Mouse (Mus musculus) limb, embryonic 13.5 days (tissue): ENCODE results near the gene Isca2. TPM values are rescaled to one million over a fixed set of nuclear protein-coding genes. Genes with fewer than 3 reads are reported as not detected.

ENCODE experiments used
- ATAC-seq: fragments of 200-750 bp; cut with Nextera tagmentation; 2 replicates; pipeline ENCODE4 v1.8.0; 2017; ENCODE audit warnings: low read depth, moderate number of reproducible peaks, moderate TSS enrichment; ENCODE audit not compliant: low FRiP score
- H3K27ac ChIP-seq: fragments of 300-500 bp; sonication (generic); 2 replicates; pipeline ENCODE4 v1.5.1; 2015; ENCODE audit warnings: inconsistent platforms, mild to moderate bottlenecking, moderate library complexity
- H3K27me3 ChIP-seq: fragments of 300-500 bp; sonication (generic); 2 replicates; pipeline ENCODE4 v1.6.1; 2015; ENCODE audit warnings: mild to moderate bottlenecking, inconsistent platforms
- H3K36me3 ChIP-seq: fragments of 300-500 bp; sonication (generic); 2 replicates; pipeline ENCODE4 v1.6.1; 2015; ENCODE audit warnings: inconsistent platforms, mild to moderate bottlenecking, moderate library complexity
- H3K4me1 ChIP-seq: fragments of 300-500 bp; sonication (generic); 2 replicates; pipeline ENCODE4 v1.6.1; 2015; ENCODE audit warnings: inconsistent platforms
- H3K4me2 ChIP-seq: fragments of 300-500 bp; sonication (generic); replicated peaks from 2 replicates; pipeline ENCODE4 v1.6.1; 2015; ENCODE audit warnings: inconsistent platforms, mild to moderate bottlenecking, moderate library complexity
- H3K4me3 ChIP-seq: fragments of 300-500 bp; sonication (generic); 2 replicates; pipeline ENCODE4 v1.5.1; 2015; ENCODE audit warnings: moderate library complexity, mild to moderate bottlenecking, inconsistent platforms
- H3K9ac ChIP-seq: fragments of 300-500 bp; sonication (generic); 2 replicates; pipeline ENCODE4 v1.6.1; 2015; ENCODE audit warnings: mild to moderate bottlenecking, inconsistent platforms
- H3K9me3 ChIP-seq: fragments of 300-500 bp; sonication (generic); 2 replicates; pipeline ENCODE4 v1.6.1; 2016; ENCODE audit warnings: inconsistent platforms
- WGBS: fragments of 180-500 bp; shearing (Covaris S2); methylation state at CpG from one replicate; pipeline ENCODE4 v1.1.7; 2015; 5-methylcytosine and 5-hydroxymethylcytosine counted together
- polyA plus RNA-seq: library from polyadenylated mRNA; unstranded; fragments of >200 nt; fragmentation: Nextera tagmentation; extraction: Ambion mirVana; gene quantifications from 2 replicates; pipeline ENCODE4 v1.2.1, GENCODE M21; 2015

Gene Isca2
- 152 and 153 TPM in 2 replicates for polyA plus RNA-seq

DNA sequence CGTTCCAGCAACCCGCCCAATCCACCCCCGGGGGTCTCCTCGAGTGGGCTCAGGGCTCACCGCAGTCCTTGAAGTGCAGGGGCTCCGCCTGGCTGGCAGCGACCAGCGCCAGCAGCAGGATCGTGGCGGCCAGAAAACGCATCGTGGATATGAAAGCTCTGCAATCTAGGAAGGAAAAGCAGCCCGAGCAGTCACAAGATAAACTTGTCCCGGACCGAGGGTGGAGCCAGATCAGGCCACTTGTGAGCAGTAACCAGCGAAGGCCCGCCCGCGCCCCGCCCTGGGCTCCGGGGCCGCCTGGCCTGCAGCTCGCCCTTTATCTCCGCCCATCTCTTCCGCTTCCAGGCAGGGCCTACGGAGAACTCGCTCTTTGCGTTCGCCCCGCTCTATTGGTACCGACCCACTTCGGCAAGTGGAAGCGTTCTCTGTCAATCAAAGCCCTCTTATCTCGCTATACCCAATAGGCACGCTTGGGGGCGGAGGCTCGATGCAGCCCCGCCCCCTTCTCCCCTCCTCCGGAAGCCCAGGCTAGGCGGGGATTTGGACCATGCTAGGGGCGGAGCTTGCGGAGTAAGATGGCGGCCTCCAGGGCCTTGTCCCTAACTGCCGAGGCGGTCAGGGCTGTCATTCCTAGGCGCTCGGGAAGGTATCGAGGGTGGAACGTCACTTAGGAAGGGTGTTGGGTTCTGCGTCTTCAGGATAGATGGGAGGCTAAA, at the start of gene Isca2, which contains the start of gene Npc2:
Gene Isca2 (plus strand): TSS at position 526 of the 716 bp plus-strand sequence.
Gene Npc2 (minus strand): TSS at position 427 of the 716 bp plus-strand sequence.
- Histone ChIP-seq H3K4me2 (peak within 1 kb of the TSS; percentile 87), H3K4me1 (peaks cover 30% of the 10 kb centered on the region), H3K4me3 (peak within 1 kb of the TSS; percentile 80), H3K36me3 (peaks cover 17% of the 10 kb centered on the region), H3K9me3 (no peaks in the 10 kb centered on the region), H3K27me3 (no peaks in the 10 kb centered on the region), H3K27ac (peak within 1 kb of the TSS; percentile 94), H3K9ac (peak within 1 kb of the TSS; percentile 84)
- peak; percentile 99 for ATAC-seq
- under 1% methylated on average over 50 of the region's 50 CpGs for WGBS

GRCm38 (mm10) chr12:84726391-84726790, 46.7 kb upstream of the Isca2 start:
- Histone ChIP-seq H3K4me3 (no peak overlapping the region), H3K4me1 (no peaks in the 10 kb centered on the region), H3K4me2 (no peak overlapping the region), H3K9me3 (no peaks in the 10 kb centered on the region), H3K27me3 (no peaks in the 10 kb centered on the region), H3K27ac (no peak overlapping the region), H3K9ac (no peak overlapping the region), H3K36me3 (no peaks in the 10 kb centered on the region)
- WGBS, result 83% methylated on average over 4 of the region's 4 CpGs
- no peak for ATAC-seq

GRCm38 (mm10) chr12:84726986-84727385, 46.1 kb upstream of the Isca2 start:
- H3K27me3 ChIP-seq, result no peaks in the 10 kb centered on the region
- no peaks in the 10 kb centered on the region for H3K9me3 ChIP-seq
- 47% methylated on average over 4 of the region's 4 CpGs for WGBS
- H3K9ac ChIP-seq, result no peak overlapping the region
- H3K36me3 ChIP-seq, result no peaks in the 10 kb centered on the region
- no peak overlapping the region for H3K4me2 ChIP-seq
- no peaks in the 10 kb centered on the region for H3K4me1 ChIP-seq
- ATAC-seq, result no peak
- H3K27ac ChIP-seq, result no peak overlapping the region
- H3K4me3 ChIP-seq, result no peak overlapping the region

GRCm38 (mm10) chr12:84727434-84727833, 45.6 kb upstream of the Isca2 start:
- Histone ChIP-seq H3K9me3 (no peaks in the 10 kb centered on the region), H3K4me2 (no peak overlapping the region), H3K36me3 (no peaks in the 10 kb centered on the region), H3K4me1 (no peaks in the 10 kb centered on the region), H3K27ac (no peak overlapping the region), H3K4me3 (no peak overlapping the region), H3K27me3 (no peaks in the 10 kb centered on the region), H3K9ac (no peak overlapping the region)
- 55% methylated on average over 5 of the region's 5 CpGs for WGBS
- ATAC-seq, result no peak

DNA sequence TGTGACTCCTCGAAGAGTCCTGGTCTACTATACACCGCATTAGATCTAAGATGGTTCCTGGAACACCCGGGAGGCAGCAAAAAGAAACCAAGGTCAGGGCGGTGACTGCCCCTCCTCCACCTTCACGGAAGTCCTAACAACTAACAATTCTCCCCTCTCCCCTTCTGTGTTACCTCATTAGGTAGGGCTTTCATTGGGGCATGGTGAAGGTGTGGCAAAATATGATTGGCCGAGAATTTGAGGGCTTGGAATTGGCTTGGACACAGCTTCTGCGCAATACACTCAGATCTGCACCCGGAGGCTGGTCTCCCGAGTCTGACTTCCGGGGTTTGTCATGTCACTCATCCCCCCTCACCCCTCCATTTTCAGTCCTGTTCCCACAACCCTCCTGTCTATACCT, 44.6 kb upstream of the Isca2 start:
- Histone ChIP-seq H3K27ac (no peak overlapping the region), H3K9me3 (no peaks in the 10 kb centered on the region), H3K4me3 (no peak overlapping the region), H3K9ac (no peak overlapping the region), H3K4me1 (no peaks in the 10 kb centered on the region), H3K36me3 (no peaks in the 10 kb centered on the region), H3K27me3 (0 out of 2 replicates have a peak, but pooled peaks cover 4% of the 10 kb centered on the region), H3K4me2 (no peak overlapping the region)
- no peak for ATAC-seq
- WGBS, result 91% methylated on average over 10 of the region's 10 CpGs

- H3K9me3 ChIP-seq, result no peaks in the 10 kb centered on the region
- H3K27me3 ChIP-seq, result 0 out of 2 replicates have a peak, but pooled peaks cover 4% of the 10 kb centered on the region
- no peaks in the 10 kb centered on the region for H3K4me1 ChIP-seq
- WGBS, result 72% methylated on average over 13 of the region's 13 CpGs
- no peaks in the 10 kb centered on the region for H3K36me3 ChIP-seq
- no peak for ATAC-seq
- no peak overlapping the region for H3K27ac ChIP-seq
- H3K4me3 ChIP-seq, result no peak overlapping the region
- no peak overlapping the region; the same call in 1 of the 2 replicates for H3K9ac ChIP-seq
- no peak overlapping the region for H3K4me2 ChIP-seq
These were observed 39.7 kb upstream of the Isca2 start for GRCm38 (mm10) chr12:84733366-84733765.

- Histone ChIP-seq H3K27me3 (0 out of 2 replicates have a peak, but pooled peaks cover 3% of the 10 kb centered on the region), H3K4me2 (no peak overlapping the region), H3K9ac (no peak overlapping the region), H3K27ac (no peak overlapping the region), H3K4me3 (no peak overlapping the region), H3K4me1 (no peaks in the 10 kb centered on the region), H3K9me3 (no peaks in the 10 kb centered on the region), H3K36me3 (no peaks in the 10 kb centered on the region)
- 84% methylated on average over 10 of the region's 10 CpGs for WGBS
- ATAC-seq, result no peak
These were observed 29.6 kb upstream of the Isca2 start for GRCm38 (mm10) chr12:84743496-84743895.

GRCm38 (mm10) chr12:84745700-84746099, 27.4 kb upstream of the Isca2 start:
- 69% methylated on average over 4 of the region's 4 CpGs for WGBS
- no peaks in the 10 kb centered on the region for H3K4me1 ChIP-seq
- H3K4me3 ChIP-seq, result no peak overlapping the region
- no peak overlapping the region for H3K9ac ChIP-seq
- H3K9me3 ChIP-seq, result no peaks in the 10 kb centered on the region
- 0 out of 2 replicates have a peak, but pooled peaks cover 3% of the 10 kb centered on the region for H3K27me3 ChIP-seq
- H3K4me2 ChIP-seq, result no peak overlapping the region
- H3K36me3 ChIP-seq, result no peaks in the 10 kb centered on the region
- no peak overlapping the region for H3K27ac ChIP-seq
- ATAC-seq, result no peak

- WGBS, result 70% methylated on average over 3 of the region's 3 CpGs
- no peaks in the 10 kb centered on the region for H3K9me3 ChIP-seq
- ATAC-seq, result no peak
These were observed 24.9 kb upstream of the Isca2 start for GRCm38 (mm10) chr12:84748134-84748533.

GRCm38 (mm10) chr12:84750661-84751060, 22.4 kb upstream of the Isca2 start:
- H3K27ac ChIP-seq, result no peak overlapping the region
- H3K36me3 ChIP-seq, result peaks cover 1% of the 10 kb centered on the region
- H3K4me1 ChIP-seq, result peaks cover 11% of the 10 kb centered on the region; the same call in 1 of the 2 replicates
- no peaks in the 10 kb centered on the region for H3K9me3 ChIP-seq
- ATAC-seq, result no peak
- no peak overlapping the region for H3K9ac ChIP-seq
- no peak overlapping the region for H3K4me2 ChIP-seq
- H3K4me3 ChIP-seq, result no peak overlapping the region
- H3K27me3 ChIP-seq, result 0 out of 2 replicates have a peak, but pooled peaks cover 3% of the 10 kb centered on the region
- 48% methylated on average over 14 of the region's 14 CpGs for WGBS

More at GRCm38 (mm10) chr12:84748134-84748533, 24.9 kb upstream of the Isca2 start:
- Histone ChIP-seq H3K4me2 (no peak overlapping the region), H3K27ac (no peak overlapping the region), H3K36me3 (no peaks in the 10 kb centered on the region), H3K9ac (no peak overlapping the region), H3K27me3 (0 out of 2 replicates have a peak, but pooled peaks cover 3% of the 10 kb centered on the region), H3K4me1 (peaks cover 11% of the 10 kb centered on the region; the same call in 1 of the 2 replicates), H3K4me3 (no peak overlapping the region)

- H3K27me3 ChIP-seq, result no peaks in the 10 kb centered on the region
- peaks cover 17% of the 10 kb centered on the region for H3K36me3 ChIP-seq
- H3K4me2 ChIP-seq, result no peak overlapping the region
- 0 out of 2 replicates have a peak, but pooled peaks have one; percentile 32 for ATAC-seq
- H3K4me1 ChIP-seq, result peaks cover 11% of the 10 kb centered on the region; the same call in 1 of the 2 replicates
- no peak overlapping the region for H3K27ac ChIP-seq
- no peaks in the 10 kb centered on the region for H3K9me3 ChIP-seq
- no peak overlapping the region for H3K4me3 ChIP-seq
- H3K9ac ChIP-seq, result no peak overlapping the region
- 34% methylated on average over 14 of the region's 14 CpGs for WGBS
These were observed 20.7 kb upstream of the Isca2 start for GRCm38 (mm10) chr12:84752131-84752977.
